Mouse (Mus musculus) forebrain, embryonic 14.5 days (tissue): ENCODE results near the gene Rad51. TPM values are rescaled to one million over a fixed set of nuclear protein-coding genes. Genes with fewer than 3 reads are reported as not detected.
A peak's percentile ranks its signal among the peaks of the same experiment; 100 is the strongest.

Experiments used
- ATAC-seq: fragments of 200-750 bp; cut with Nextera tagmentation; 2 replicates; pipeline ENCODE4 v1.8.0; 2017; ENCODE audit warnings: mild to moderate bottlenecking, moderate library complexity
- DNase-seq: peaks from one replicate; pipeline ENCODE4 v3.0.0-alpha.2; 2015; ENCODE audit warnings: low spot score
- H3K27ac ChIP-seq: fragments of 300-500 bp; sonication (generic); 2 replicates; pipeline ENCODE4 v1.5.1; 2014; ENCODE audit warnings: low read depth, mild to moderate bottlenecking, control low read depth, low read length, moderate library complexity
- H3K27me3 ChIP-seq: fragments of 300-500 bp; sonication (generic); replicated peaks from 2 replicates; pipeline ENCODE4 v1.6.1; 2014; ENCODE audit warnings: low read length, control low read depth, mixed read lengths; ENCODE audit not compliant: control insufficient read depth, insufficient read depth
- H3K36me3 ChIP-seq: fragments of 300-500 bp; sonication (generic); 2 replicates; pipeline ENCODE4 v1.6.1; 2014; ENCODE audit warnings: low read length, control low read depth; ENCODE audit not compliant: control insufficient read depth, insufficient read depth
- H3K4me1 ChIP-seq: fragments of 300-500 bp; sonication (generic); 2 replicates; pipeline ENCODE4 v1.6.1; 2014; ENCODE audit warnings: antibody characterized with exemption, low read length, control low read depth; ENCODE audit not compliant: control insufficient read depth, insufficient read depth
- H3K4me2 ChIP-seq: fragments of 300-500 bp; sonication (generic); 2 replicates; pipeline ENCODE4 v1.6.1; 2014; ENCODE audit warnings: mild to moderate bottlenecking, control low read depth, low read length
- H3K4me3 ChIP-seq: fragments of 300-500 bp; sonication (generic); 2 replicates; pipeline ENCODE4 v1.5.1; 2014; ENCODE audit warnings: low read depth, low read length, control low read depth
- H3K9ac ChIP-seq: fragments of 300-500 bp; sonication (generic); 2 replicates; pipeline ENCODE4 v1.6.1; 2014; ENCODE audit warnings: mild to moderate bottlenecking, low read length, control low read depth, moderate library complexity
- H3K9me3 ChIP-seq: fragments of 300-500 bp; sonication (generic); replicated peaks from 2 replicates; pipeline ENCODE4 v1.6.1; 2016; ENCODE audit warnings: low read length, control low read depth, mixed read lengths; ENCODE audit not compliant: control insufficient read depth
- WGBS: fragments of 180-500 bp; shearing (Covaris S2); extraction: QIAGEN DNeasy Blood & Tissue Kit; methylation state at CpG from one replicate; pipeline ENCODE4 v1.1.7; 2014; 5-methylcytosine and 5-hydroxymethylcytosine counted together
- polyA plus RNA-seq: library from polyadenylated mRNA; unstranded; fragments of >200 nt; fragmentation: Nextera tagmentation; extraction: Ambion mirVana; gene quantifications from 2 replicates; pipeline ENCODE4 v1.2.1, GENCODE M21; 2014

The Rad51 gene
- polyA plus RNA-seq, 1 experiment from 2014 or later: 29.9 TPM

DNA sequence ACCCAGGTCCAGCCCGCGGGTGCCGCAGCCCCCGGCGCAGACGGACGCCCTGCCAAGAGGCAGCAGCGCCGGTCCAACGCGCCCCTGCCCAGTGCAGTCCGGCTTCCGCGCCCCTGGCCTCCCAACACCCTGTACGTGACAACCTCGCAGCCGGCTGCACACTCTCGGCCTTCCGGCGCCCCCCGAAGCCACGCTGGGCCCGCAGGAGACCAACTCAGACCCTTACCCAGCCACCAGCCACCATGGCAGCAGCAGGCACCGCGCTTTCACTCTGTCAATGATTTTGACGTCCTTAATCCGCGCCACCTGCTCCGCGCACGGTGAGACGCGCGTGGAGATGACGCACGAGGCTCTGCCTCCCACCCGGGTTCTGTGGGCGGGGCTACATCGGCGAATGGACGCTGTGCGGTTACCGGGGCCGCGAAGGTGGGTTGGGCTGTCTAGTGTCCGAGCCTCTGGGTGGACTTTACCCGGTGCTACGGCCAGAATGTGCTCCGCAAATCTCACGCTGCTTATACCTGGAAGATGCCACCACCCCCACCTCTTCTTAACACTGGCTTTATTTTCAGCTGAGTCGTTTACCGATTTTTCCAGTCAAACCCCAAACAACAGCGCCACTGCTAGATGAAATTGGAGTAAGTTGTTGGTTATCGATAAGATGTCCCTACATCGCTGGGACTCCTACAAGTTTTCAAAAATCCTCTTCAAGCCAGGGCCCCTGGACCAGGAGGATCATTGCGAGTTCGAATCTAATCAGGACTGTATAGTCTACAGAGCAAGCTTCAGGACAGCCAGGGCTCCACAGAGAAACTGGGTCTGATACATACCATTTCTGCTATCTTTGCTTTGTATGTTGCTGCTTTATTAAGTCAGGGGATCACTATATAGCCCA is 44.3 kb downstream of the Rad51 start, which contains the start of gene Rmdn3:
Gene Rmdn3 (minus strand): TSS at position 354 of the 892 bp plus-strand sequence.
- ATAC-seq: peak; percentile 91
- peaks cover 24% of the 10 kb centered on the region for H3K36me3 ChIP-seq
- peak within 1 kb of the TSS; percentile 93 for H3K9ac ChIP-seq
- H3K4me3 ChIP-seq: peak within 1 kb of the TSS; percentile 96
- DNase-seq: peak; percentile 98
- H3K4me2 ChIP-seq: peak within 1 kb of the TSS; percentile 89
- peak within 1 kb of the TSS; percentile 60 for H3K27ac ChIP-seq
- no peaks in the 10 kb centered on the region for H3K9me3 ChIP-seq
- under 1% methylated on average over 56 of the region's 57 CpGs for WGBS
- no peaks in the 10 kb centered on the region for H3K27me3 ChIP-seq
- H3K4me1 ChIP-seq: 0 out of 2 replicates have a peak, but pooled peaks cover 9% of the 10 kb centered on the region

DNA sequence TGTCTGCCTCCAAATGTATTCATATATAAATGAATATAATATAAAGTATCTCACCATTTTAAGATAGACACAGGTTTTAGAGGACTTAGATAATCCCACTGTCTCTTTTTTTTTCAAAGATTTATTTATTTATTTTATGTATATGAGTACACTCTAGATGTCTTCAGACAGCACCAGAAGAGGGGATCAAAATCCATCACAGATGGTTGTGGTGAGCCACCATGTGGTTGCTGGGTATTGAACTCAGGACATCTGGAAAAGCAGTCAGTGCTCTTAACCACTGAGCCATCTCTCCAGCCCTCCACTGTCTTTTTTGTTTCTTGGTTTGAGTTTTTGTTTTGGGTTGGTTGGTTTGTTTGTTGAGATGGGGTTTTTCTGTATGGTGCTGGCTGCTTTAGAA is 45.2 kb downstream of the Rad51 start:
- no peaks in the 10 kb centered on the region for H3K9me3 ChIP-seq
- no peaks in the 10 kb centered on the region for H3K27me3 ChIP-seq
- no peak overlapping the region for H3K4me2 ChIP-seq
- H3K27ac ChIP-seq: no peak overlapping the region
- no peak overlapping the region for H3K4me3 ChIP-seq
- 0 out of 2 replicates have a peak, but pooled peaks cover 9% of the 10 kb centered on the region for H3K4me1 ChIP-seq
- ATAC-seq: no peak
- no peak for DNase-seq
- peaks cover 15% of the 10 kb centered on the region for H3K36me3 ChIP-seq
- H3K9ac ChIP-seq: no peak overlapping the region

DNA sequence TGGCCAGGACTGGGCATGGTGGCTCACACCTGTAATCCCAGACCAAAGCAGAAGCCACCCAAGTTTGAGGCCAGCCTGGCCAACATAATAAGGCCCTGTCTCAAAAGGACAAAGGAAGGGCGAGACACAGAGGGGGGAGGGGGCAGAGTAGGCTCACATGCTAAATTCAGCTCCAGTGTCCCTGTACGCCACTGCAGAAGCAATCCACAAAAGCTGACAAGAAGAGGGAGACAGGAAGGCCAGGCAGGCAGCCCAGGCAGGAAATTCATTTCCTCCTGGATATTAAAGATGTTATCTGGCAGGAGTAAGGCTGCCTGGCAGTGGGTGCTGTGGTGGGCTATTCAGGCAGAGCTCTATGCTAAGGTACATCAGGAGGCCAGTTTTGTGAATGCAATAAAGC is 48.7 kb downstream of the Rad51 start:
- Histone ChIP-seq H3K9ac (no peak overlapping the region), H3K4me3 (no peak overlapping the region), H3K9me3 (no peaks in the 10 kb centered on the region), H3K27ac (no peak overlapping the region), H3K4me2 (no peak overlapping the region), H3K27me3 (peaks cover 6% of the 10 kb centered on the region; the same call in 1 of the 2 replicates), H3K36me3 (no peaks in the 10 kb centered on the region), H3K4me1 (0 out of 2 replicates have a peak, but pooled peaks cover 2% of the 10 kb centered on the region)
- ATAC-seq (no peak), DNase-seq (no peak)
- WGBS: 13% methylated on average over 2 of the region's 2 CpGs

DNA sequence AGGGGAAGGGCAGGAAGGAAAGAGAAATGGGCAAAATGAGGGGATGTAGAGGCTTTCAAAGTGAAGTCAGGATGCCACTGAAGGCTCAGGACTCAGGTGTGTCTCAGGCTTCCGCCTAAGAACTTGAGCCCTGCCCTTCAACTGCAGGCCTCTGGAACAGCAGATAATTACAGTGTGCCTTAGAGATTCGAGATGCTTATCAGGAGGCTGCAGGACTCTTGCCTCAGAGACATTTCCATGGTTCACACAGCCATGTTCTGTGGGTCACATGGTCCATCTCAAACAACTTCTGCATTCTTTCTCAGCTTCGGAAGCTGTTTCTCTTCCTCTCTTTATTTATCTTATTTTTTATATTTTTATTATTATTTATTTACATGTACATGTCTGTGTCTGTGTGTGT is 50.5 kb downstream of the Rad51 start:
- Histone ChIP-seq H3K4me1 (peaks cover 11% of the 10 kb centered on the region), H3K9me3 (no peaks in the 10 kb centered on the region), H3K27me3 (peaks cover 6% of the 10 kb centered on the region), H3K36me3 (no peaks in the 10 kb centered on the region), H3K4me2 (no peak overlapping the region), H3K4me3 (no peak overlapping the region), H3K27ac (no peak overlapping the region), H3K9ac (no peak overlapping the region)
- ATAC-seq (no peak), DNase-seq (no peak)
- 74% methylated on average over 3 of the region's 3 CpGs for WGBS

DNA sequence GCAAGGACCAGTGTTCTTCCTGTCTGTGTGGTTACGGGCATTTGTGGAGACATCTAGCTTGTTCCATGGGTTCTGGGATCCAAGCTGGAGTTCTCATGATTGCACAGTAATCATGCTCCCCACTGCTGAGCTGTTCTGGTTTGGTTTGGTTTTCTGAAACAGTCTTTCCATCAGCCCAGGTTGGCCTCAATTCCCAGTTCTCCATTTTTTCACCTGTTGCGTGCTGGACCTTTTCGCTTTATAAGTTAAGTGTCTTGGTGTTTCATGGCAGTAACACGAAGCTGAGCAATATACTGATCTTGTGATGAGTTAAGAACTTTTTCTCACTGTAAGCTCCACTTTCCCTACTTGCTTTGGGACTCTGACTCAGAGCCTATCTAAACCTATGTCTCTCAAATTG is 51.4 kb downstream of the Rad51 start:
- no peak for ATAC-seq
- Histone ChIP-seq H3K4me1 (peaks cover 11% of the 10 kb centered on the region), H3K27me3 (peaks cover 6% of the 10 kb centered on the region), H3K9ac (no peak overlapping the region), H3K27ac (no peak overlapping the region), H3K4me2 (no peak overlapping the region), H3K4me3 (no peak overlapping the region), H3K9me3 (no peaks in the 10 kb centered on the region), H3K36me3 (no peaks in the 10 kb centered on the region)
- WGBS: 92% methylated on average over 4 of the region's 4 CpGs
- DNase-seq: no peak

DNA sequence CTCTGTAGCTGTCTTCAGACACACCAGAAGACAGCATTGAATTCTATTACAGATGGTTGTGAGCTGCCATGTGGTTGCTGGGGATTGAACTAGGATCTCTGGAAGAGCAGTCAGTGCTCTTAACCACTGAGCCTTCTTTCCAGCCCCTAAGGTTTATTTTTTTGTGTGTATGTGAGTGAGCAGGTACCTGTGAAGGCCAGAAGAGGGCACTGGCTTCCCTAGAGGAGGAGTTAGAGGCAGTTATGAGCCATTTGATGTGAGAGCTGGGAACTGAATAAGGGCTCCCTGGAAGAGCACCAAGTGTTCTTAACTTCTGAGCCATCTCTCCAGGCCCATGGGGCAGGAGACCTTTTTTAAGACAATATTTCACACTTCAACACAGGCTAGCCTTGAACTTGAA is 52.8 kb downstream of the Rad51 start:
- Histone ChIP-seq H3K27me3 (peaks cover 6% of the 10 kb centered on the region), H3K4me2 (no peak overlapping the region), H3K27ac (no peak overlapping the region), H3K9me3 (no peaks in the 10 kb centered on the region), H3K4me1 (peaks cover 11% of the 10 kb centered on the region), H3K36me3 (no peaks in the 10 kb centered on the region), H3K4me3 (no peak overlapping the region), H3K9ac (no peak overlapping the region)
- ATAC-seq: no peak
- no peak for DNase-seq

DNA sequence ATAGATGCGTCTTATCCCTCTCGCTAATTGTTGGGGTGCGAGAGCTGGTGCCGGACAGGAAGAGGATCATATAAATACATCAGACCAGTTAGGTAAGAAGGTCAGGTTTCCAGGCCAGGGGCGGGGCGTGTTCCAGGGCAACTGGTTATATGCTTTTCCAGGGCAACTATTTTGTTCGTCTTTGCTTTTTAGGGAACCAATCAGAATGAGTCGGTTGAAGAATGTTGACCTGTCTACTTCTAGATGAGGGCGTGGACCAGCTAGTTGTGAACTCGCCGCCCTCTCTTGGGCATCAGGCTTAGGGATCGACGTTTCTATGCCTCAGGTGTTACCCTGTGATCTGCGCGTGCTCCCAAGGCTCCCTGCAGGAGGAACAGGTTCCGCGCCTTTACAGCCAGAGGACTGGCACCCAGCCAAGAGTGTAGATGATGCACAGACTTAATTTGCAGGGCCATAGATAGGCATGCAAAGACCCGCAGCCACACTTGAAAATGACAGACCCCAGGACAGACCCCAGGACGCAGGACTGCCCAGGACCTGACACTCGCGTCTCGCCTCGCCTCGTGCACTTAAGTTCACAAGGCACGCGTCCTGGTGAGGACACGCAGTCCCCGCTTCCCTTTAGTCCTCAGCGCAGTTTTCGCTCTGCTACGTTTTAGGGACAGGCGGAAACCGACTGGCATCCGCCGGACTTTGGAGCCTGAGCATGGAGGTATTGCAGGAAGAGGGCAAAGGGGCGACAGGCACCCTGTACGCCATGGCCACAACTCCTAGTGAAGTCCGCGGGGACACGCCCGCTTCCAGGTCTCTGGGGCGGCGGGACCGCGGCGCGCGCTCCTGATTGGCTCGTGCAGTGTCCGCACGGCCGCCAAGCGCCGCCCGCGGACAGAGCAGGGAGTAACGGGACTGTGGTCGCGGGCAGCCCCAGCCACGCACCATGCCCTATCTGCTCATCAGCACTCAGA is 54.6 kb downstream of the Rad51 start, which contains the start of gene Gchfr:
Gene Gchfr (plus strand): TSS at position 873 of the 965 bp plus-strand sequence.
- DNase-seq: peak; percentile 76
- Histone ChIP-seq H3K9me3 (no peaks in the 10 kb centered on the region), H3K36me3 (no peaks in the 10 kb centered on the region), H3K4me1 (peaks cover 11% of the 10 kb centered on the region), H3K27ac (no peak within 1 kb of the TSS), H3K4me3 (peak within 1 kb of the TSS; percentile 48), H3K4me2 (peak within 1 kb of the TSS; percentile 99), H3K9ac (peak within 1 kb of the TSS; percentile 58), H3K27me3 (peaks cover 6% of the 10 kb centered on the region)
- WGBS: under 1% methylated on average over 60 of the region's 60 CpGs
- ATAC-seq: peak; percentile 80

DNA sequence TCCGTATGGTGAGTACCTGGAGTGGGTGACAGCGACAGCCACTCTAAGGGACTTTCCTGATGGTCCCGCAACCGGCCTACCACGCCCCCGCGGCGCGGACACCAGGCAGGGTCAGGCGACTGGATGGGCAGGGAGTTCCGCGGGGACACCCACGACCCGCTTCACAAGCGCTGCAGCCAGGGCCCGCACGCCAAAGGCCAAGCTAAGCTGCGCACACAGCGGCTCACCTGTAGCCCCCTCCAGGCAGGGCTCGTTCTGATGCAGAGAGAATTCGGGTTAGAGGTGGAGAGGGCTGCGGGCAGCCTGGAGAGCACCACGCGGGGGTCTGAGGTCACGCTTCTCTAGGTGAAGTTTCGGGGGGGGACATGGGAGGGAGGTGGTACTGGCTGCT is 55.3 kb downstream of the Rad51 start:
- H3K4me3 ChIP-seq: peak overlapping the region; percentile 48
- H3K9me3 ChIP-seq: no peaks in the 10 kb centered on the region
- peaks cover 6% of the 10 kb centered on the region for H3K27me3 ChIP-seq
- peak overlapping the region; percentile 99 for H3K4me2 ChIP-seq
- H3K27ac ChIP-seq: no peak overlapping the region
- peaks cover 12% of the 10 kb centered on the region for H3K4me1 ChIP-seq
- 2% methylated on average over 26 of the region's 26 CpGs for WGBS
- peak overlapping the region; percentile 58 for H3K9ac ChIP-seq
- H3K36me3 ChIP-seq: no peaks in the 10 kb centered on the region
- DNase-seq (no peak), ATAC-seq (no peak)
